Mouse (Mus musculus) ES-Bruce4 (cell line): ENCODE data around the gene Mfap1b.

Experiments
- CTCF ChIP-seq: IDR thresholded peaks from one replicate; pipeline ENCODE4 v1.8.1; 2011; ENCODE audit warnings: low read depth, low read length
- POLR2A ChIP-seq: IDR thresholded peaks from one replicate; pipeline ENCODE4 v1.8.1; 2011; ENCODE audit warnings: low read length; ENCODE audit not compliant: insufficient read depth

DNA sequence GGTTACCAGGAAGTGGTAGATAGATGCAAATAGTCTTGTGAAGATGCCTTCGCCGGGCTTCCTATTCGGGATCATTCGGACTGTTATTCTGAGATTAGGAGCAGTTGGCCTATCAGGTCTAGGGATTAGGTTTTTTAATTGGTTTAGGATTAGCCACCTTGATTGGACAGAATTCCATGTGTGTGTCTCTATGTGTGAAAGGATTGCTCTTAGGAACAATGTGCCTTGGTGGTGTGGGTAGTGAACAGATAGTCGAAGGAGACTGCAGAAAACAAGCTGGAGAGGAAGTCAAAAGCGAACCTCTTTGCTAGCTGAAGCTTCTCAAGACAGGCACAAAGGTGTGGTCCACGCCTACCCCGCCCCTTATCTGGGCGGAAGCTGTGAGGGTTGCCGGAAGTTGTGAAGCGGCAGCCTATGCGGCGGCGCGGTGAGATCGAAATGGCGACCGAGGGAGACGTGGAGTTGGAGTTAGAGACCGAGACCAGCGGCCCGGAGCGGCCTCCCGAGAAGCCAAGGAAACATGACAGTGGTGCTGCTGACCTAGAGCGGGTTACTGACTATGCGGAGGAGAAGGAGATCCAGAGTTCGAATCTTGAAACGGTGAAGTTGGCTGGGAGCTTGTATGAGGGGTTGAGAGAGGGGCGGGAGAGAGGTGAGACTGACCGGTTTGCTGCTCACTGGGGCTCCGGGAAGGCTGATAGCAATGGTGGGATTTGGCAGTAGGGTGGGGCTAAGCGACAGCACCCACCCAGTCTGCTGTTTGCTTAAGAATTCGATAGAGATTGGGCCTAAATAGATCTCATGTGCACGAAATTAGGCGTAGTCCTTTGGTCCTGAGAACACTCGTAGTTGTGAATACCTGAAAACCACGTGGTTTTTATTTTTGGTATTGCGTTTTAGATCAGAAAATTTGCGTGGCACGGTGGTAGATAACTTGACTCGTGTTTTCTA is 16.9 kb downstream of the Mfap1b start, which contains the start of gene Serinc4:
- TF ChIP-seq CTCF: no peak
- peak; percentile 58 for TF ChIP-seq POLR2A
